Mouse (Mus musculus): ENCODE measurements at regions not wholly inside any gene's neighbourhood (a gene's known extent, or its start where the extent isn't known, plus 50 kb on each side); places are given as distances from the start of the nearest gene placed in this dataset.

DNA sequence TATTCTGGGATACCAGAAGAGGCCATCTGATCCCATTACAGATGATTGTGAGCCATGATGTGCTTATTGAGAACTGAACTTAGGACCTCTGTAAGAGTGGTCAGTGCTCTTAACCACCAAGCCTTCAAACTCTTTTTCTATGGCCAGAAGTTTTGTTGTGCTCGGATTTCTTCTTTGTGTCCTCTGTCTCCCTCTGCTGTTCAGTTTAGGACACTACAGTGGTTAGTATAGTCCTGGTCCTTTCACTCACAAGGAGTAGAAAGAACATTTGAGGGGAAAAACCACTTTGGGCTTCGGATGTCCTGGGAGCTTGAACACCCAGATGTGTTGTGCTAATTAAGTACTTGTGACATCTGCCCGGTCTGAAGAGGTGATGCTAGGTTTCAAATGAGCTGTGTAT lies 310.4 kb upstream of the Stxbp6 start:
- DNase-seq: no peak
